Mouse (Mus musculus) embryonic facial prominence, embryonic 10.5 days (tissue): ENCODE measurements at regions not wholly inside any gene's neighbourhood (a gene's known extent, or its start where the extent isn't known, plus 50 kb on each side); places are given as distances from the start of the nearest gene placed in this dataset.
"Not testable (repeated sequence)": the region's sequence is repeated elsewhere in the genome, so short reads cannot be mapped to it uniquely, and the experiment has no call there.

Source experiments
- DNase-seq: peaks from one replicate; pipeline ENCODE4 v3.0.0-alpha.2; 2017; ENCODE audit warnings: low spot score
- H3K27ac ChIP-seq: fragments of 300-500 bp; sonication (generic); replicated peaks from 2 replicates; pipeline ENCODE4 v1.5.1; 2016; ENCODE audit warnings: mild to moderate bottlenecking
- H3K27me3 ChIP-seq: fragments of 300-500 bp; sonication (generic); replicated peaks from 2 replicates; pipeline ENCODE4 v1.6.1; 2016; ENCODE audit warnings: low read depth, mild to moderate bottlenecking; ENCODE audit not compliant: poor library complexity, severe bottlenecking
- H3K36me3 ChIP-seq: fragments of 300-500 bp; sonication (generic); replicated peaks from 2 replicates; pipeline ENCODE4 v1.6.1; 2016; ENCODE audit warnings: mild to moderate bottlenecking, moderate library complexity
- H3K4me1 ChIP-seq: fragments of 300-500 bp; sonication (generic); 2 replicates; pipeline ENCODE4 v1.6.1; 2016
- H3K4me3 ChIP-seq: fragments of 300-500 bp; sonication (generic); 2 replicates; pipeline ENCODE4 v1.5.1; 2016; ENCODE audit warnings: mild to moderate bottlenecking, moderate library complexity
- H3K9me3 ChIP-seq: fragments of 300-500 bp; sonication (generic); 2 replicates; pipeline ENCODE4 v1.6.1; 2016; ENCODE audit warnings: mild to moderate bottlenecking
- WGBS: fragments of 180-500 bp; shearing (Covaris S2); methylation state at CpG from one replicate; pipeline ENCODE4 v1.1.7; 2016; 5-methylcytosine and 5-hydroxymethylcytosine counted together

DNA sequence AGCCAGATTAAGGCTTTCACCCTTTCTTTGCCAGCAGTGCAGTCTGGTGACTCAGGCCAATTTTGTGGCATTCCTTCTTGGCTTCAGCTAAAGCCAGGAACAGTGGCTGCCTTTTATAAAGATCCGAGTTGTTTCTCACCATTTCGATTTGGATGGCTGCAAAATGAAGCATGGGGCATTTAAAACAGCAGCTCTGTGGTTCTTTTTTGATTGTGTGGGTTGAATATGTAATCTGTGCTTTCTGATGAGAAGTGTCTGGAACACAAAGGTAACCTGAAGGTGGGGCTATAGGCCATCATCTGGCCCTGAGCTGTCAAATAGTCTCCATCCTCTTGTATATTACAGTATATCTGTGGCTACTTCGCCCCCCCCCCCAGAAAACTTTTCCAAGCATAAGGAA, 338.4 kb upstream of the Clnk start:
- Histone ChIP-seq H3K36me3 (no peaks in the 10 kb centered on the region), H3K9me3 (no peaks in the 10 kb centered on the region), H3K27ac (no peak overlapping the region), H3K27me3 (no peaks in the 10 kb centered on the region), H3K4me3 (no peak overlapping the region), H3K4me1 (no peaks in the 10 kb centered on the region)
- WGBS = 76% methylated on average over 3 of the region's 3 CpGs
- DNase-seq = no peak

DNA sequence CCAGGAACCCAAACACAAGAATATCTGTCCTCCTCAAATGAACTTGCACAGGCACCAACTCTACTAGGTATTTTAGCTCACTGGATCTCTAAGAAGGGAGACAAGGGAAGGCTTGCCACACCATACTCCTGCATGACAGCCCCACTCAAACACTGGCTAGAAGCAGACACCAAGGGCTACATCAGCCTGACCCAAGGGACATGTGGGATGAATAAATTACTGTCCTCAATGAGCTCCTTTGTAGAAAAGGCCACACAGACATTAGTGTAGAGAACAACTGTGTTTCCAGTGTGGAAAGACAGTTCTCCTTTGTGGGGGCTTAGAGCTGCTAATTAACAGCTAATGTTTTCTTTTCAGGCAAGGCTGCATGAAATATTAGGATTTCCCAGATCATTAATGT, 335.9 kb upstream of the Clnk start:
- Histone ChIP-seq H3K27ac (no peak overlapping the region), H3K4me3 (no peak overlapping the region), H3K9me3 (no peaks in the 10 kb centered on the region), H3K4me1 (no peaks in the 10 kb centered on the region), H3K36me3 (no peaks in the 10 kb centered on the region), H3K27me3 (no peaks in the 10 kb centered on the region)
- no peak for DNase-seq

DNA sequence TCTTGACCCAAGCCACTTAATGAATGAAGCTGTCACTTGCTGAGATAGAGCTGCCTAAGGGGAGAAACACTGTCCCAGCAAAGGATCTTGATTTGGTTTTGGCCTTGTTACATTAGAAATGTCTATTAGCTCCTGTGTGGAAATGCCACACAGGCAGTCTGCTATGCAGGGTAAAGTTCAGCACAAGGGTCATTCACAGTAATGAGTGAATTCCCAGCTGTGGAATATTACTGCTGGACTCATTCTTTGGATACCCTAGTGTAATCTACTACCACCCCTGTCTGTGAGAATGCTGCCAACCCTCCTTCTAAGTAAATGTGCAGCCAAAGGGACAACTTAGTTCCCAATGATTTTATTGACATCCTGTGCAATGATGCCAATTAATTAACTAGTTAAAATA, 322.2 kb upstream of the Clnk start:
- H3K4me1 ChIP-seq = no peaks in the 10 kb centered on the region
- no peaks in the 10 kb centered on the region for H3K9me3 ChIP-seq
- no peaks in the 10 kb centered on the region for H3K27me3 ChIP-seq
- no peak for DNase-seq
- no peaks in the 10 kb centered on the region for H3K36me3 ChIP-seq
- no peak overlapping the region for H3K4me3 ChIP-seq
- H3K27ac ChIP-seq = no peak overlapping the region

DNA sequence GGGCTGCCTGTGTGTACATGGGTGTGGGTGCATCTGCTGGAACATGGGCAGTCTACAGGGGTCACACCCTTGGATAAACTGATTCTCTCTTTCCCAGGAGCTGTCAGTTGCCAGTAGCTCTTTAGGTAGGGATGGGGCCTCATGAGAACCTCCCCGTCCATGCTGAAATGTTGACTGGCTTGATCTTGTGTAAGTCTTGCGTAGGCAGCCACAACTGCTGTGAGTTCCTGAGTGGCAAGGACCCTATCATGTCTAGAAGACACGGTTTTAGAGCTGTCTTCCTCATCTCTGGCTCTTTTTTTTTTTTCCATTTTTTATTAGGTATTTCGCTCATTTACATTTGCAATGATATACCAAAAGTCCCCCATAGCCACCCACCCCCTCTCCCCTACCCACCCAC, 314.5 kb upstream of the Clnk start:
- WGBS = 93% methylated on average over 2 of the region's 4 CpGs
- H3K9me3 ChIP-seq, H3K4me1 ChIP-seq, H3K36me3 ChIP-seq, H3K27ac ChIP-seq, DNase-seq, H3K4me3 ChIP-seq, H3K27me3 ChIP-seq: not testable (repeated sequence)

DNA sequence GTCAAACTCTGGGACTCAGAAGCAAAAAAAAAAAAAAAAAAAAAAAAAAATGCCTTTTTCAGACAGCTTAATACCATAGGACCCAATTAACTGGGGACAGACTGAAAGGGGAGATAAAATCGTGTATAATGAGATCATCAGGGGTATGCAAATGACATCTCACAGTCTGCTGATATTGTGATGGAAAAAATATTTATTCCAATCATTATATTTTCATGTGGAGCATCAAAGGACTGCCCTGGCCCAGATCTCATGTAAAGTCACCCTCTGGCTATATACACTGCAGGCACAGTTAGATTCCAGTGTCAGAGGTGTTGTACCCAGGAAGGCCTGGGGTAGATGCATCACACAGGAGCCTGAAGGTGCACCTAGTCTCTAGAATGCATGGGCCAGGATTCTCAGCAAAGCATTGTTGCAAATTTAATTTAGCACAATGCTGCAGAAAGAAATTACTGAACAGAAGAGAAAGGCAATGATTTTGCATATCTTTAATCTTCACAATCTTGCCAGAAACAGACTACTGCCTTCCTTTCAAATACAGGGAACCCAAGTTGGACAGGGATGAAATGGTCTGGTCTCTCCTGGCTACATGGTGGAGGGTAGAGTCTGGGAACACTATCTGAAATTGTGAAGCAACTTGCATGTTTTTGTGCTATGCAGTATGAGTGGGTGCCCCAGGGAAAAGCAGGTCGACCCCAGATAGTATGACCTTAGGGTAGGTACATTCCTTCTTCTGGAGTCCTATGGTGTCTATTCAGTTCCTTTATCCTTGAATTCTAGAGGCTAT, 305.2 kb upstream of the Clnk start:
- no peak for DNase-seq
- no peak overlapping the region for H3K4me3 ChIP-seq
- no peaks in the 10 kb centered on the region for H3K27me3 ChIP-seq
- H3K27ac ChIP-seq = no peak overlapping the region
- 82% methylated on average over 2 of the region's 2 CpGs for WGBS
- no peaks in the 10 kb centered on the region for H3K4me1 ChIP-seq
- no peaks in the 10 kb centered on the region for H3K36me3 ChIP-seq
- no peaks in the 10 kb centered on the region for H3K9me3 ChIP-seq

DNA sequence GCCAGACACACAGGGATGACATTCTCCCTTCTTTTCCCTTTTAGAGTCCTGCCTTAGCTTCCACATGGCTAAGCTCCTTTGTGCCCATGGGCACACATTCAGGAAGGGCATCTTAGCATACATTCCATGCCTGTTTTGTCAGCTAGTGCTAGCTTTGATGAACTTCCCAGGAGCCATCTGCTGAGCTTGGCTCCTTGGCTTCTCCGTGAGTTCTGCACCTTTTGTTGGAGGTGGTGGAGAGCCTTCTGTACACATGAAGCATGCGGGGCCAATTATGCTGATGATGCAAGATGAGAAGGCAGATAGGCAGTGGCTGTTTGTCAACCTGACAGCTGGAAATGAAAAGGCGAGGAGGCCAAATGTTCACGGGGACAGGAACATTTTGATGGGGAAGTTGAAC, 304.4 kb upstream of the Clnk start:
- no peak overlapping the region for H3K4me3 ChIP-seq
- 56% methylated on average over 4 of the region's 4 CpGs for WGBS
- no peaks in the 10 kb centered on the region for H3K27me3 ChIP-seq
- DNase-seq = no peak
- H3K27ac ChIP-seq = no peak overlapping the region
- no peaks in the 10 kb centered on the region for H3K9me3 ChIP-seq
- no peaks in the 10 kb centered on the region for H3K4me1 ChIP-seq
- no peaks in the 10 kb centered on the region for H3K36me3 ChIP-seq

DNA sequence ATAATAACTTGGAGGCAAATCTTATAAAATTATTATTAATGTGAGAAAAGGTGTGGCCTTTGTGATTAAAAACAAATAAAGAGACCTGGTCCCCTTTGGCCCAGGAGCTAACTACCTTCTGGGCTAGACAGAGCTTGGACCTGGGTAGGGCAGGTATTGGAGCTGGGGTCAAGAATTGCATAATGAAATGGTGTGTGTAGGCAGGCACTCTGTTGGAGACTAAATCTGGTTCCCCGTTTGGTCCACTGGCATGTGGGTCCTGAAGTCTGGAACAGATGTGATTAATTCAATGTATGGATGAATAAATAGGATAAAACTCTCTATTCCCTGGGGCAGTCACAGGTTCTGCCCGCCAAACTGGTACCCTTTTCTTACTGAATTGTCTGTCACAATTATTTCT, 301.3 kb upstream of the Clnk start:
- 53% methylated on average over 2 of the region's 2 CpGs for WGBS

DNA sequence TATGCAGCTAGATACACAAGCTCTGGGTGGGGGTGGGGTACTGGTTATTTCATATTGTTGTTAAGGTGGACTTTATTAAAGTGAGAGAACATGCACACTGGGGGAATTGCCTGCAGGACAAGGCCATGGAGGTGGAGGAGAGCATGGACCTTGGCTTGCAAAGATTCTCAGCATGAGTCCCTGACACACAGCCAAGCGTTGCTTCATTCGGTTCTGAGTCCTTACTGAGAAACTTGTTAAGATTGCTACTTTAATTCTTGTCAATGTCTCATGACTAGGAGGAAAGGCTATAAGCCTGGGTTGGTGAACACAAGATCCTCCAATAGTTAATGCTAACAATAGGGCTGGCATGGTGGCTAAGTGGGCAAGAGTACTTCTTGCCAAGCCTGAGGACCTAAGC, 300.3 kb upstream of the Clnk start:
- no peak overlapping the region for H3K4me3 ChIP-seq
- 93% methylated on average over 2 of the region's 2 CpGs for WGBS
- no peak for DNase-seq
- H3K36me3 ChIP-seq = no peaks in the 10 kb centered on the region
- no peak overlapping the region for H3K27ac ChIP-seq
- no peaks in the 10 kb centered on the region for H3K4me1 ChIP-seq
- H3K9me3 ChIP-seq = no peaks in the 10 kb centered on the region
- no peaks in the 10 kb centered on the region for H3K27me3 ChIP-seq

More for the DNA sequence above, 301.3 kb upstream of the Clnk start:
- no peak overlapping the region for H3K4me3 ChIP-seq
- no peaks in the 10 kb centered on the region for H3K27me3 ChIP-seq
- no peaks in the 10 kb centered on the region for H3K4me1 ChIP-seq
- DNase-seq = no peak
- no peaks in the 10 kb centered on the region for H3K36me3 ChIP-seq
- H3K27ac ChIP-seq = no peak overlapping the region
- no peaks in the 10 kb centered on the region for H3K9me3 ChIP-seq

DNA sequence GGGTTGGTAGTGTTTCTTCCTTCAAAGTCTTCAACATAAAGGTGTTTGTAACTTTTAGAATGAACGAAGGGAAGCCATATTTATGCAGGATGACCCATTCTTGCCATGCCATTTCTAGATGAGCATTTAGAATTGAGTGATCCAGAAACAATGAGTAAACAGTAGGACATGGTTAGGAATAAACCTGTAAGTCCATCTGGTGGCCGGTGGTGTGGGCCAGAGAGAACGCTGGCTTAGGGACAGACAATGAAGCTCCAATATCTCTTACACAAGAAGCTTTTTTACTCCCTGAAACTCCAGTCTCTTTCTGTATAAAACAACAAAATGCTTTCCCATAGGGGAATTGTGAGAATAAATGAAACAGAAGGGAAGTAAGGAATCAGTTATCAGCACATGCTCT, 296.9 kb upstream of the Clnk start:
- no peak overlapping the region for H3K27ac ChIP-seq
- no peaks in the 10 kb centered on the region for H3K27me3 ChIP-seq
- no peaks in the 10 kb centered on the region for H3K4me1 ChIP-seq
- H3K9me3 ChIP-seq = no peaks in the 10 kb centered on the region
- 91% methylated on average over 3 of the region's 3 CpGs for WGBS
- DNase-seq = no peak
- H3K36me3 ChIP-seq = no peaks in the 10 kb centered on the region
- H3K4me3 ChIP-seq = no peak overlapping the region

DNA sequence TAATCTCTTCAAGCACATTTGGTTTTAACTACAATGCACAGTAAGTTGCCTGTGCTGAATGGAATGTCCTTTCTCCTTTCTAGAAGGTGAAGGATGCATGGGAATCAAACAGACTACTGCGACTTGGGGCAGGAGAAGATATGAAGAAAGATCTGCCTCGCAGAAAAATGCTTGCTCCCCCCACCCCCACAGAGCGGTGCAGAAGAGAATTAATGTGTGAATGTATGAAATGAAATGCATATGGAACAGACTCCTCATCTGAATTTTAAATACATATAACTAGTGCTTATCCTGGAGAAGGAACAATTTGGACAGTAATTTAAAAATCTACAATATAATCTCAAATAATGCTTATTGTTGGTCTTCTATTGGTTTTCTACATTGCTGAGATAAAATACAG, 283.0 kb upstream of the Clnk start:
- WGBS = 93% methylated on average over 3 of the region's 3 CpGs
- 0 out of 2 replicates have a peak, but pooled peaks cover 2% of the 10 kb centered on the region for H3K4me1 ChIP-seq
- H3K36me3 ChIP-seq = no peaks in the 10 kb centered on the region
- no peak overlapping the region for H3K4me3 ChIP-seq
- no peaks in the 10 kb centered on the region for H3K9me3 ChIP-seq
- no peak overlapping the region for H3K27ac ChIP-seq
- no peaks in the 10 kb centered on the region for H3K27me3 ChIP-seq
- no peak for DNase-seq

DNA sequence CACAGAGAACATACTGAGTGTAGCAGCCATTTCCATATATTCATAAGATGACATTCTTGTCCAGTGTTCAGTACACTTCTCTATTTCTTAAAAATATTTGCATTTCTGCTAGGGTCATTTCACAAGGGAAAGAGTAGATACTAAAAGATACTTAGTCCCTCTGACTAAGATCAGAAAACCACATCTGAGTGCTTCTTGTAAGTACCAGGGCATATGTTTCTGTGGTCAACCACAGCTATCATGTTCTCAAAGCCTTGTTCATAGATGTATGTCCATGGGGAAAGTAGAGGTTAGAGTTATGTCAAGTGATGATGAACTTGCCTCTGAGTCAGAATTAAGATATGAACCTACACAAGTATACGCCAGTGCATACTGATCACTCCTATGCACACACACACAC, 279.2 kb upstream of the Clnk start:
- 97% methylated on average over 1 of the region's 1 CpGs for WGBS
- Histone ChIP-seq H3K27ac (no peak overlapping the region), H3K36me3 (no peaks in the 10 kb centered on the region), H3K4me1 (no peaks in the 10 kb centered on the region), H3K4me3 (no peak overlapping the region), H3K9me3 (no peaks in the 10 kb centered on the region), H3K27me3 (no peaks in the 10 kb centered on the region)
- DNase-seq = no peak

DNA sequence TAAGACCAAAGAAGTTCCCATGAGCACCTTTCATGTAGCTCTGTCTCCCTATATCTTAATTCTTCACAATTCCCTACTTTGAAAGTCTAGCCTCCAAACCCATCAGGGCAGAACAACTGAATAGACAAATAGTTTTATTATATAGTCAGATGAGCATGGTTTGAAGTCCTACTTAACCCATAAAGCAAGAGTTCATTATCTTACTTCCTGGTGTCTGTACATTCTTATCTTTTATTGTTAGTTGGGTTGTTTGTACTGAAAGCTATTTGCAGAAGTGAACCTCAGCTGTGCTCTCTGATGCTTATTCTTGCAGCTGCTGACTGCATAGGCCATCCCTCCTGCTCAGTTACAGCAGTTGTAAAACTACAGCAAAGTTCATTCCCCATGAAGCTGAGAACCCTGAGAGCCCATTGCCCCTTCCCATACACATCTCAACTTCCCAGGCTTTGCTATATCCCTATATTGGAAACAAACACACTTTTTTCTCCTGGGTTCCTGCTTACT, 276.7 kb upstream of the Clnk start:
- Histone ChIP-seq H3K4me3 (no peak overlapping the region), H3K36me3 (no peaks in the 10 kb centered on the region), H3K4me1 (no peaks in the 10 kb centered on the region), H3K9me3 (no peaks in the 10 kb centered on the region), H3K27ac (no peak overlapping the region), H3K27me3 (no peaks in the 10 kb centered on the region)
- no peak for DNase-seq

DNA sequence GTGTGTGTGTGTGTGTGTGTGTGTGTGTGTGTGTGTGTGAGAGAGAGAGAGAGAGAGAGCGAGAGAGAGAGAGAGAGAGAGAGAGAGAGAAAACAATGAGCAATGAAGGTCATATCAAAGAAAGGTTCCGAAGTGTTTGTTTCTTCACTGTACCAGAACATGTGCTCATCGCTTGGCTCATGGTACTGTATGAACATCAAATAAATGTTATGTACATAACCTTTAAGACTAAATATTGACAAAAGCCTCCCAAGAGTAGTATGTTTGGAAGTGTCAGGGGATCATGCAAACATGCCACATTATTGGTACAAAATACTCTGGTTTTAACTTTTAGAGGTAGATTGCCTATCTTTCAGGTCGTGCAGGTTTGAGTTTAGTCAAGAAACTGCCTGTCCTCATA, 275.3 kb upstream of the Clnk start:
- H3K36me3 ChIP-seq = no peaks in the 10 kb centered on the region
- no peaks in the 10 kb centered on the region for H3K9me3 ChIP-seq
- H3K27me3 ChIP-seq = no peaks in the 10 kb centered on the region
- 83% methylated on average over 4 of the region's 4 CpGs for WGBS
- DNase-seq = no peak
- no peak overlapping the region for H3K4me3 ChIP-seq
- H3K27ac ChIP-seq = no peak overlapping the region
- no peaks in the 10 kb centered on the region for H3K4me1 ChIP-seq
